Mouse (Mus musculus): Measurements from ENCODE around the gene Arcn1.

Arcn1 gene

GRCm38 (mm10) chr9:44718937-44719631 is 48.6 kb downstream of the Arcn1 start:
- DNase-seq = no peak

- peak; percentile 91 for DNase-seq
These were observed 49.8 kb downstream of the Arcn1 start for GRCm38 (mm10) chr9:44717822-44718242.

GRCm38 (mm10) chr9:44716997-44717821 is 50.4 kb downstream of the Arcn1 start:
- DNase-seq = no peak

- no peak for DNase-seq
These were observed 51.8 kb downstream of the Arcn1 start for GRCm38 (mm10) chr9:44715705-44716362.

- no peak for DNase-seq
These were observed 52.5 kb downstream of the Arcn1 start for GRCm38 (mm10) chr9:44715109-44715508.

- DNase-seq = no peak
These were observed 54.1 kb downstream of the Arcn1 start for GRCm38 (mm10) chr9:44713574-44713973.

GRCm38 (mm10) chr9:44713080-44713479 is 54.6 kb downstream of the Arcn1 start:
- DNase-seq = no peak

GRCm38 (mm10) chr9:44711602-44712001 is 56.0 kb downstream of the Arcn1 start:
- no peak for DNase-seq

GRCm38 (mm10) chr9:44710213-44710612 is 57.4 kb downstream of the Arcn1 start:
- no peak for DNase-seq

- no peak for DNase-seq
These were observed 58.0 kb downstream of the Arcn1 start for GRCm38 (mm10) chr9:44709600-44709999.

- DNase-seq = no peak
These were observed 58.7 kb downstream of the Arcn1 start for GRCm38 (mm10) chr9:44708925-44709324.

GRCm38 (mm10) chr9:44708429-44708765 is 59.2 kb downstream of the Arcn1 start:
- DNase-seq = peak; percentile 84

GRCm38 (mm10) chr9:44707749-44708428 is 59.8 kb downstream of the Arcn1 start:
- DNase-seq = no peak

GRCm38 (mm10) chr9:44699730-44700129 is 67.9 kb downstream of the Arcn1 start:
- peak; percentile 65 for DNase-seq

GRCm38 (mm10) chr9:44699196-44699595 is 68.4 kb downstream of the Arcn1 start:
- no peak for DNase-seq

- DNase-seq = no peak
These were observed 69.8 kb downstream of the Arcn1 start for GRCm38 (mm10) chr9:44697866-44698265.

GRCm38 (mm10) chr9:44693071-44693470 is 74.6 kb downstream of the Arcn1 start:
- DNase-seq = no peak

GRCm38 (mm10) chr9:44691671-44692520 is 75.7 kb downstream of the Arcn1 start:
- peak; percentile 89 for DNase-seq

All from kidney, adult 11 months (tissue).